ENCODE assay signal across 8 mouse cellular contexts in the genomic region with DNA sequence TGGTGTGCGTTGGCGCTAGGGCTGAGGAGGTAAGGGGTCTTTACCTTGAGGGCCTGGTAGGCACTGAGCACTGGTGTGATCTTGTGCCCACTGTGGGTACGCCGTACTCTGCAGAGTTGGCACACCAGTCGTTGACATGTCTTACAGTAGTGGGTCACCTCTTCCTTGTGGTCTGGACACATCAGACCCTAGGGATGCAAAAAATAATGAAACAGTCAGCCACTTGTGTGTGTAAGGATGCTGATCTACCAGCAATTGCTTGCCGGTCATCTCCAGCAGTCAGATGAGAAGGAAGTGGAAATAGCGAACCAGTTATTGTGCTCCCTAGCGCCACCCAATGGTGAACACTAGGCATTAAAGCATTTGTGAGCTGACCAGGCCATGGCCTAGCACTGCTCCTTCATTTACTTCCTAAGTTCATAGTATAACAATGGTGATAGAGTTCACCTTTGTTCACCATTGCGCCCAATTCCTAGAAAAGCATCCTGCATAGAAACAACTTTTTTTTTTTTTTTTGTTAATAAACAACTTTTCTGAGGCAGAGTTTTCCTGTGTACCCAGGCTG. TPM values are rescaled to one million over a fixed set of nuclear protein-coding genes. Genes with fewer than 3 reads are reported as not detected.
DNase-seq lines count a peak whose midpoint lies in the region; ATAC-seq and TF ChIP-seq lines count a peak whose summit lies in the region.

No protein-coding gene starts in this region.

- no peak for TF ChIP-seq POLR2A in small intestine, adult 2 months (IDR thresholded peaks at IDR 0.05; ENCODE audit: low read depth, low read length)

- no peak overlapping the region for H3K27ac ChIP-seq in heart, embryonic 10.5 days
- no peak overlapping the region for H3K27ac ChIP-seq in liver, embryonic 14.5 days
- no peak overlapping the region for H3K27ac ChIP-seq in small intestine, adult 2 months (ENCODE audit: insufficient read depth, low read depth, low read length)

- peaks cover 6% of the 10 kb centered on the region; the same call in 1 of the 2 replicates for H3K36me3 ChIP-seq in heart, embryonic 10.5 days
- H3K36me3 ChIP-seq in liver, embryonic 14.5 days (replicated peaks; ENCODE audit: control insufficient read depth, insufficient read depth, low read depth): no peaks in the 10 kb centered on the region
- H3K36me3 ChIP-seq in small intestine, adult 2 months (ENCODE audit: control insufficient read depth, insufficient read depth, low read length): no peaks in the 10 kb centered on the region

- 74% methylated on average over 9 of the region's 9 CpGs for WGBS in heart, embryonic 10.5 days
- WGBS in liver, embryonic 14.5 days (ENCODE audit: insufficient replicate concordance): 55% methylated on average over 9 of the region's 9 CpGs
- WGBS in small intestine, adult 2 months: 60% methylated on average over 9 of the region's 9 CpGs

- H3K9me3 ChIP-seq in heart, embryonic 10.5 days: no peaks in the 10 kb centered on the region
- H3K9me3 ChIP-seq in liver, embryonic 14.5 days (ENCODE audit: control insufficient read depth, low read length): no peaks in the 10 kb centered on the region

- no peak overlapping the region for H3K4me3 ChIP-seq in heart, embryonic 10.5 days
- H3K4me3 ChIP-seq in liver, embryonic 14.5 days (ENCODE audit: insufficient read depth in 1 of 2, low read depth in 2 of 2, low read length in 2 of 2): no peak overlapping the region
- H3K4me3 ChIP-seq in small intestine, adult 2 months (ENCODE audit: low read depth, low read length): no peak overlapping the region

- TF ChIP-seq EP300 in liver, embryonic 14.5 days (IDR thresholded peaks at IDR 0.05; ENCODE audit: low read depth): no peak

- no peak overlapping the region for H3K9ac ChIP-seq in liver, embryonic 14.5 days (replicated peaks)

- H3K27me3 ChIP-seq in heart, embryonic 10.5 days (ENCODE audit: insufficient read depth, poor library complexity, severe bottlenecking): peaks cover 34% of the 10 kb centered on the region
- peaks cover 20% of the 10 kb centered on the region for H3K27me3 ChIP-seq in liver, embryonic 14.5 days (ENCODE audit: control insufficient read depth, insufficient read depth, low read length)
- peaks cover 3% of the 10 kb centered on the region; the same call in 1 of the 2 replicates for H3K27me3 ChIP-seq in small intestine, adult 2 months (ENCODE audit: control insufficient read depth, insufficient read depth, low read length)

- H3K4me1 ChIP-seq in heart, embryonic 10.5 days: peaks cover 47% of the 10 kb centered on the region
- peaks cover 3 to 7% of the 10 kb centered on the region in 2 experiments for H3K4me1 ChIP-seq in liver, embryonic 14.5 days (replicated peaks; ENCODE audit: control insufficient read depth in 2 of 2, insufficient read depth in 2 of 2, low read length in 1 of 2)
- H3K4me1 ChIP-seq in small intestine, adult 2 months (ENCODE audit: control insufficient read depth, insufficient read depth, insufficient read length, low read length): peaks cover 24% of the 10 kb centered on the region

- no peak overlapping the region for H3K4me2 ChIP-seq in liver, embryonic 14.5 days (ENCODE audit: low read depth)

- DNase-seq in heart, adult 8-10 months (ENCODE audit: low spot score): peak; percentile 53
- no peak for DNase-seq in heart, embryonic 10.5 days (ENCODE audit: low spot score)
- DNase-seq in urinary bladder, postnatal 25 days (ENCODE audit: low spot score): peak; percentile 59
- no peak for DNase-seq in urinary bladder, adult 18-20 months (ENCODE audit: low spot score in 2 of 2)
- peak; percentile 70 for DNase-seq in embryo, embryonic 10.5 days (ENCODE audit: low spot score)
- peak in 2 of 3 experiments; percentile 44 for DNase-seq in liver, embryonic 14.5 days (ENCODE audit: low read depth in 3 of 3, low spot score in 3 of 3)
- no peak for DNase-seq in ovary, adult 18-20 months (ENCODE audit: low spot score)

- no peak for ATAC-seq in liver, embryonic 14.5 days (ENCODE audit: insufficient read depth)

- TF ChIP-seq CTCF in liver, embryonic 14.5 days (IDR thresholded peaks at IDR 0.05; ENCODE audit: low read depth): peak; percentile 79
- TF ChIP-seq CTCF in small intestine, adult 2 months (IDR thresholded peaks at IDR 0.05; ENCODE audit: extremely low read depth, insufficient read length, insufficient replicate concordance, low read depth, low read length): peak; percentile 69; the same call in 1 of the 2 replicates

RNA-seq across cellular contexts. Expression of gene Krtcap2, which starts 3.4 kb away (rescaled TPM):
- 100 to 1,000 TPM in 1 of 4 experiments, 10 to 100 TPM in 3; 87.0 to 108 (median 89.4) TPM for total RNA-seq in heart, adult 8-10 months (2022)
- polyA plus RNA-seq in heart, embryonic 10.5 days (2016; fragmentation: Nextera tagmentation; extraction: Ambion mirVana): 244 and 260 TPM in 2 replicates
- 26.3 and 26.4 TPM in 2 replicates for polyA plus RNA-seq in liver, embryonic 14.5 days (2012; rRNA removed)
- 117 and 138 TPM in 2 replicates for polyA plus RNA-seq in liver, embryonic 14.5 days (2014; fragmentation: Nextera tagmentation; extraction: Ambion mirVana)
- 120 and 182 TPM in 2 replicates for polyA plus RNA-seq in small intestine, adult 2 months (2012; rRNA removed)

RNA-seq across cellular contexts. Expression of gene Trim46, which starts 3.7 kb away (rescaled TPM):
- under 1 TPM; 0.34 to 0.87 (median 0.83) TPM for total RNA-seq in heart, adult 8-10 months (2022)
- polyA plus RNA-seq in heart, embryonic 10.5 days (2016; fragmentation: Nextera tagmentation; extraction: Ambion mirVana): 0.79 and 1.9 TPM in 2 replicates
- 0.29 and 0.41 TPM in 2 replicates for polyA plus RNA-seq in liver, embryonic 14.5 days (2012; rRNA removed)
- polyA plus RNA-seq in liver, embryonic 14.5 days (2014; fragmentation: Nextera tagmentation; extraction: Ambion mirVana): 0.05 TPM in 1 of 2 replicates, not detected in the other
- polyA plus RNA-seq in small intestine, adult 2 months (2012; rRNA removed): 4.3 and 8.7 TPM in 2 replicates

RNA-seq across cellular contexts. Expression of gene Muc1, which starts 13.6 kb away (rescaled TPM):
- under 1 TPM in 3 of 4 experiments, not detected in 1; 0.13 to 0.63 (median 0.49) TPM for total RNA-seq in heart, adult 8-10 months (2022)
- polyA plus RNA-seq in heart, embryonic 10.5 days (2016; fragmentation: Nextera tagmentation; extraction: Ambion mirVana): 0.11 and 0.16 TPM in 2 replicates
- polyA plus RNA-seq in liver, embryonic 14.5 days (2012; rRNA removed): 0.02 and 0.18 TPM in 2 replicates
- 0.08 and 0.11 TPM in 2 replicates for polyA plus RNA-seq in liver, embryonic 14.5 days (2014; fragmentation: Nextera tagmentation; extraction: Ambion mirVana)
- polyA plus RNA-seq in small intestine, adult 2 months (2012; rRNA removed): 0.76 and 139 TPM in 2 replicates

RNA-seq across cellular contexts. Expression of gene Mtx1, which starts 15.5 kb away (rescaled TPM):
- total RNA-seq in heart, adult 8-10 months (2022): 10 to 100 TPM; 56.4 to 63.5 (median 59.5) TPM
- 179 and 204 TPM in 2 replicates for polyA plus RNA-seq in heart, embryonic 10.5 days (2016; fragmentation: Nextera tagmentation; extraction: Ambion mirVana)
- 71.7 and 83.2 TPM in 2 replicates for polyA plus RNA-seq in liver, embryonic 14.5 days (2012; rRNA removed)
- 101 TPM in 2 replicates for polyA plus RNA-seq in liver, embryonic 14.5 days (2014; fragmentation: Nextera tagmentation; extraction: Ambion mirVana)
- polyA plus RNA-seq in small intestine, adult 2 months (2012; rRNA removed): 92.5 and 181 TPM in 2 replicates

RNA-seq across cellular contexts. Expression of gene Dpm3, which starts 16.7 kb away (rescaled TPM):
- 10 to 100 TPM; 49.1 to 65.7 (median 53.6) TPM for total RNA-seq in heart, adult 8-10 months (2022)
- polyA plus RNA-seq in heart, embryonic 10.5 days (2016; fragmentation: Nextera tagmentation; extraction: Ambion mirVana): 76.7 and 86.0 TPM in 2 replicates
- polyA plus RNA-seq in liver, embryonic 14.5 days (2012; rRNA removed): 89.7 and 115 TPM in 2 replicates
- 64.3 and 65.8 TPM in 2 replicates for polyA plus RNA-seq in liver, embryonic 14.5 days (2014; fragmentation: Nextera tagmentation; extraction: Ambion mirVana)
- polyA plus RNA-seq in small intestine, adult 2 months (2012; rRNA removed): 357 and 440 TPM in 2 replicates

Comparison
In these comparisons a context has a peak if more than half of its experiments do, and no peak if none do; other contexts are left out.
1. DNase-seq: peak in heart, adult 8-10 months (single experiment), urinary bladder, postnatal 25 days (single experiment), embryo, embryonic 10.5 days (single experiment) and liver, embryonic 14.5 days (2 of 3); none in heart, embryonic 10.5 days (single experiment), urinary bladder, adult 18-20 months (0 of 2) and ovary, adult 18-20 months (single experiment).